In genomic region chr19:34748992-34749391, GRCm38 (mm10) we compare ENCODE assay signal across 25 mouse cellular contexts. TPM values are rescaled to one million over a fixed set of nuclear protein-coding genes. Genes with fewer than 3 reads are reported as not detected.
A peak's percentile ranks its signal among the peaks of the same experiment; 100 is the strongest.
DNase-seq lines count a peak whose midpoint lies in the region; ATAC-seq and TF ChIP-seq lines count a peak whose summit lies in the region.
"Had no signal": no experiment of that assay in that cellular context is flagged by ENCODE, and none has a peak within 500 bp of the region (broad histone marks: within the 10 kb centered on the region; RNA-seq: fewer than 3 reads in every experiment).

No protein-coding gene starts in this region.

- 75% methylated on average over 2 of the region's 2 CpGs for WGBS in heart, embryonic 10.5 days
- 26% methylated on average over 2 of the region's 2 CpGs for WGBS in kidney, adult 2 months
- WGBS in liver, postnatal 0 days (ENCODE audit: insufficient replicate concordance), result 64% methylated on average over 2 of the region's 2 CpGs
- WGBS in liver, embryonic 12.5 days (ENCODE audit: insufficient replicate concordance), result 61% methylated on average over 2 of the region's 2 CpGs

- no peak for TF ChIP-seq EP300 in liver, postnatal 0 days (IDR thresholded peaks at IDR 0.05; ENCODE audit: low read depth)

- H3K27ac ChIP-seq in heart, embryonic 10.5 days, result no peak overlapping the region
- H3K27ac ChIP-seq in kidney, adult 2 months (ENCODE audit: insufficient read depth, low read depth, low read length), result peak overlapping the region; percentile 86
- peak overlapping the region; percentile 11; the same call in 1 of the 2 replicates for H3K27ac ChIP-seq in liver, postnatal 0 days (ENCODE audit: low read depth)
- H3K27ac ChIP-seq in liver, embryonic 12.5 days, result no peak overlapping the region
- H3K27ac ChIP-seq: embryonic facial prominence, embryonic 10.5 days; embryonic facial prominence, embryonic 13.5 days; forebrain, embryonic 12.5 days; forebrain, embryonic 15.5 days; heart, adult 2 months; hindbrain, embryonic 12.5 days had no signal

- TF ChIP-seq CTCF in kidney, adult 2 months (conservative IDR thresholded peaks at IDR 0.05; ENCODE audit: insufficient read depth, insufficient read length, low read depth, low read length), result no peak
- TF ChIP-seq CTCF in liver, postnatal 0 days (IDR thresholded peaks at IDR 0.05; ENCODE audit: low read depth), result no peak

- H3K4me1 ChIP-seq in heart, embryonic 10.5 days, result peaks cover 33% of the 10 kb centered on the region
- peaks cover 2% of the 10 kb centered on the region; the same call in 1 of the 2 replicates for H3K4me1 ChIP-seq in kidney, adult 2 months (ENCODE audit: control insufficient read depth, insufficient read depth, low read length)
- 0 out of 2 replicates have a peak, but pooled peaks cover 4% of the 10 kb centered on the region for H3K4me1 ChIP-seq in liver, postnatal 0 days (ENCODE audit: insufficient read depth)
- H3K4me1 ChIP-seq in liver, embryonic 12.5 days, result no peaks in the 10 kb centered on the region

- no peaks in the 10 kb centered on the region for H3K9me3 ChIP-seq in heart, embryonic 10.5 days
- H3K9me3 ChIP-seq in liver, postnatal 0 days (ENCODE audit: low read length), result no peaks in the 10 kb centered on the region
- H3K9me3 ChIP-seq in liver, embryonic 12.5 days (replicated peaks), result no peaks in the 10 kb centered on the region
- H3K9me3 ChIP-seq: embryonic facial prominence, embryonic 10.5 days; embryonic facial prominence, embryonic 13.5 days; forebrain, embryonic 12.5 days; forebrain, embryonic 15.5 days; hindbrain, embryonic 12.5 days had no signal

- no peak for TF ChIP-seq POLR2A in kidney, adult 2 months (IDR thresholded peaks at IDR 0.05; ENCODE audit: low read depth, low read length)

- no peak for ATAC-seq in liver, postnatal 0 days
- ATAC-seq in liver, embryonic 12.5 days, result no peak
- ATAC-seq: activated CD4-positive, CD25-positive, alpha-beta regulatory T cell, adult 4 months; forebrain, embryonic 15.5 days had no signal

- no peaks in the 10 kb centered on the region for H3K27me3 ChIP-seq in heart, embryonic 10.5 days (ENCODE audit: insufficient read depth, poor library complexity, severe bottlenecking)
- no peaks in the 10 kb centered on the region for H3K27me3 ChIP-seq in kidney, adult 2 months (replicated peaks; ENCODE audit: control insufficient read depth, insufficient read depth, low read length)
- H3K27me3 ChIP-seq in liver, postnatal 0 days (ENCODE audit: insufficient read depth, low read length), result no peaks in the 10 kb centered on the region
- H3K27me3 ChIP-seq in liver, embryonic 12.5 days (replicated peaks), result peaks cover 33% of the 10 kb centered on the region

- DNase-seq in heart, adult 11 months, result peak; percentile 42
- DNase-seq in heart, embryonic 10.5 days (ENCODE audit: low spot score), result no peak
- DNase-seq in kidney, adult 2 months, result peak; percentile 64
- no peak for DNase-seq in kidney, adult 8-10 months
- peak; percentile 57 for DNase-seq in kidney, postnatal 14 days
- DNase-seq in kidney, adult 18-20 months, result no peak
- no peak for DNase-seq in liver, postnatal 0 days
- DNase-seq: adrenal gland, adult 8-10 months; adrenal gland, postnatal 25 days; cerebellum, adult 11-12 months; cerebellum, adult 8-10 months; cerebellum, postnatal 10 days; cerebellum, postnatal 36 days; embryo, embryonic 11 days; gastrocnemius, postnatal 25 days; heart, adult 2 months had no signal

- no peaks in the 10 kb centered on the region for H3K36me3 ChIP-seq in heart, embryonic 10.5 days
- no peaks in the 10 kb centered on the region for H3K36me3 ChIP-seq in kidney, adult 2 months (ENCODE audit: control insufficient read depth, insufficient read depth, low read length)
- no peaks in the 10 kb centered on the region for H3K36me3 ChIP-seq in liver, postnatal 0 days (replicated peaks; ENCODE audit: insufficient read depth, low read length)
- H3K36me3 ChIP-seq in liver, embryonic 12.5 days, result no peaks in the 10 kb centered on the region
- H3K36me3 ChIP-seq: embryonic facial prominence, embryonic 10.5 days; embryonic facial prominence, embryonic 13.5 days; forebrain, embryonic 12.5 days; forebrain, embryonic 15.5 days; hindbrain, embryonic 12.5 days had no signal

- no peak overlapping the region for H3K9ac ChIP-seq in liver, postnatal 0 days (replicated peaks)
- H3K9ac ChIP-seq in liver, embryonic 12.5 days, result no peak overlapping the region
- H3K9ac ChIP-seq: embryonic facial prominence, embryonic 13.5 days; forebrain, embryonic 12.5 days; forebrain, embryonic 15.5 days; hindbrain, embryonic 12.5 days had no signal

- no peak overlapping the region for H3K4me2 ChIP-seq in liver, postnatal 0 days (ENCODE audit: low read depth, low read length)
- no peak overlapping the region for H3K4me2 ChIP-seq in liver, embryonic 12.5 days
- H3K4me2 ChIP-seq: embryonic facial prominence, embryonic 13.5 days; forebrain, embryonic 12.5 days; forebrain, embryonic 15.5 days; heart, embryonic 11.5 days; hindbrain, embryonic 12.5 days had no signal

- no peak overlapping the region for H3K4me3 ChIP-seq in heart, embryonic 10.5 days
- H3K4me3 ChIP-seq in kidney, adult 2 months (ENCODE audit: insufficient read depth, low read depth, low read length), result no peak overlapping the region
- no peak overlapping the region for H3K4me3 ChIP-seq in liver, postnatal 0 days (ENCODE audit: low read depth, low read length)
- no peak overlapping the region for H3K4me3 ChIP-seq in liver, embryonic 12.5 days
- H3K4me3 ChIP-seq: embryonic facial prominence, embryonic 10.5 days; embryonic facial prominence, embryonic 13.5 days; erythroblast, embryonic 14.5 days; forebrain, embryonic 12.5 days; forebrain, embryonic 15.5 days; heart, adult 2 months; hindbrain, embryonic 12.5 days had no signal

RNA-seq across cellular contexts. Expression of gene Slc16a12, which starts 1.9 kb away (rescaled TPM):
- polyA plus RNA-seq in heart, embryonic 10.5 days (2016; fragmentation: Nextera tagmentation; extraction: Ambion mirVana), result 19.3 and 35.1 TPM in 2 replicates
- 59.6 and 61.4 TPM in 2 replicates for polyA plus RNA-seq in kidney, adult 2 months (2012; rRNA removed)
- 17.1 and 22.6 TPM in 2 replicates for polyA plus RNA-seq in liver, postnatal 0 days (2015; fragmentation: Nextera tagmentation; extraction: Ambion mirVana)
- polyA plus RNA-seq in liver, embryonic 12.5 days (2016; fragmentation: Nextera tagmentation; extraction: Ambion mirVana), result 10.9 and 11.7 TPM in 2 replicates
- polyA plus RNA-seq: activated CD4-positive, CD25-positive, alpha-beta regulatory T cell, adult 4 months; erythroblast, embryonic 14.5 days had no signal

Comparison
In these comparisons a context has a peak if more than half of its experiments do, and no peak if none do; other contexts are left out.
1. DNase-seq: peak in heart, adult 11 months (single experiment), kidney, adult 2 months (single experiment) and kidney, postnatal 14 days (single experiment); none in heart, embryonic 10.5 days (single experiment), kidney, adult 8-10 months (0 of 2), kidney, adult 18-20 months (single experiment) and liver, postnatal 0 days (single experiment).
2. H3K27ac ChIP-seq: peak in kidney, adult 2 months (single experiment) and liver, postnatal 0 days (single experiment); none in heart, embryonic 10.5 days (single experiment) and liver, embryonic 12.5 days (single experiment).